Mouse (Mus musculus) ZHBTc4 (cell line): ENCODE measurements around the gene Utp20.
"Not testable (repeated sequence)": the region's sequence is repeated elsewhere in the genome, so short reads cannot be mapped to it uniquely, and the experiment has no call there.

Source experiments
- DNase-seq: peaks from one replicate; pipeline ENCODE4 v3.0.0-alpha.2; 2011; ENCODE audit warnings: low read depth, low spot score

Gene Utp20

DNA sequence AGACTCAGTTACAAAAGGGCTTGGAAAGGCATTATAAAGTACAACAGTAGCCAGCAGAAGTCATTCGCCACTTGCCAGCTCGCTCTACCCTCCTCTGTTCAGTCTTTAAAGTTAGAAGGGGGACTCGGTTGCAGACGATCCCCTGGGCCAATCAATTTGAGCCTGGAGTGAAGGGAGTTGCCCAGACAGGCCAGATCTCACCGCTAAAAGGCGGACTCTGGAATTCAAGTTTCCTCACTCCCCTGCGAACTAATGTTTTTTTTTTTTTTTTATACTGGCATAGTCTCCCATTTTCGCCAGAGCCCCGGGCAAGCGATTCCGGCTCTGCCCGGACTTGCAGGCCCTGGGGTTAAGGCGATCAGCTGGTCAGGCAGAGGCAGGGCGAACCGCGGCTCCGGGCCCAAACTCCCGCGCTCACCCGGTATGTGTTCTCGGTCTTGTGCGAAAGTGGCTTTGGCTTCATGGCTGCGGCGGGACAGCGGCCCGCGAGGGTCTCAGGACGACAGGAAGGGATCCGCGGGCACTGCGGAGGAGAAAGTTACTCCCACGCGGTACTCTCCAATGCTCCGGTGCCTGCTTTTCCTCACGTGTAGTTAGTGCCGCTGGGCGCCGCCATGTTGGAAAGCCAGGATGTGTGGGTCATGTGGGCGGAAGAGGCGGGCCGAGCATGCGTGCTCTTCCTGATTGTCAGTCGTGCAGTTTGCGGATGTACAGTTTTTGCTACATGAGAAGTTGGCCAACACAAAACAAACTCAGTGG lies at the start of gene Utp20:
Utp20 (minus strand) TSS at position 617 of the 759 bp plus-strand sequence.
- peak; percentile 92 for DNase-seq

DNA sequence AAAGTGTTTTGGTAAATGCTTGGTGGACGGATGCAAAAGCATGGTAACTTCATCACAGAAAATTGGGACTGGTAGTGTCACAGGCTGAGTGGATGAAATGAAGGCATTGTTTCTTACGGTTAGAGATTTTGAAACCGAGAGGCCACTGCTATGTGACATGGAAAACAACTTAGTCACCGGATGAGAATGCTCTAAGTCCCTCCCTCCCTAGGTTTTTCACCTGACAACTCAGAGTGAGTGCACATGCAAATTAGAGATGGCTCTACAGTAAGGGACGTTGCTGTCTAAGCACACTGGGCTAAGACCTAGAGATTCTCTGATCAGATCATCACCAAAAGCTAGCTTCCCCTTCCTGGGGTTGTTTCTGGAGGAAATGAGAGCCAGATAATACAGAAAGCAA lies 48.3 kb upstream of the Utp20 start:
- DNase-seq, result no peak

DNA sequence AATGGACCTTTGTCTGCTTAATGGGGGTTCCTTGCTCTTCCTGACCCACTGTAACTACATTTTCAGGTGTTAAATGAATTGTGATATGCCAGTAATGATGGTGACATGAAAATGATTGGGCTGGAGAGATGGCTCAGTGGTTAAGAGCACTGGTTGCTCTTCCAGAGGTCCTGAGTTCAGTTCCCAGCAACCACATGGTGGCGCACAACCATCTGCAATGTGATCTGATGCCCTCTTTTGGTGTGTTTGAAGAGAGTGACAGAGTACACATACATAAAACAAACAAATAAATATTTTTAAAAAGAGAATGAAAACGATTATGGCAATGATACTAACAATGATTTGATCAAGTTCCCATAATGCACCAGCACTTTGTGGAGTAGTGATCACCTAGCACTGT lies 39.4 kb upstream of the Utp20 start:
- DNase-seq, result no peak

DNA sequence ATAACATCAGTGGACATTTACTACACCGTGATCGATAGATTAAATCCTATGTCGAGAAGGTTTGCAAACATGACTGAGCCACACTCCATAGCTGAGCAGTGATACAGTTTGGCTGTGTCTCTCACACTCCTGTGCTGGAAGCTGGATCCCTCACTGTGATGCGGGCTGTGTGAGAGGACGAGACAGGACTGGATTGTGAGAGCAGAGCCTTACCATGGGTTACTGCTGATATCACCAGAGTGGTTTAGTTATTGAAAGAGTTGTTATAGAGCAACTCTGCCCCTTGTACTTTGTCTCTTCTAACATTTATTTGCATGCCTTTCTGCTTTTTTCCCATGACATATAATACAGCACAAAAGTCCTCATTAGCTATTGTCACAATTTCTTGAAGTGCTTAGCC lies 35.7 kb upstream of the Utp20 start:
- DNase-seq, result no peak

DNA sequence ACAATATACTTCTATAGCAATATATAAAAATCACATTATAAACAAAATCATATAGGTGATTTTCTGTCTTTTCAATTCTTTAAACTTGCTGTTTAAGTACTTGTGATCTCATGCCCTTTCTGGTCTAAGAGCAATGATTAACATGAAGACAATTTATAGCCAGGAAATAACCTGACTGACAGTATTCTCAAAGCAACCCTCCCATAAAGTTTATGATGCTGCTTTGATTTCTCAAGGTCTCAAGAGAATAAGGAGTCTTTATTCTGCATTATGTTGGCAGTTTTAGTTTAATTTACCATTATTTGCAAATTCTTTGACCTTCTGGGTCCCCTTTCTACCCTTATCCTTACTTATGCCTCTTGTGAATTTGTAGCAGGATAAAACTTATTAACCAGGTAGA lies 34.8 kb upstream of the Utp20 start:
- no peak for DNase-seq

DNA sequence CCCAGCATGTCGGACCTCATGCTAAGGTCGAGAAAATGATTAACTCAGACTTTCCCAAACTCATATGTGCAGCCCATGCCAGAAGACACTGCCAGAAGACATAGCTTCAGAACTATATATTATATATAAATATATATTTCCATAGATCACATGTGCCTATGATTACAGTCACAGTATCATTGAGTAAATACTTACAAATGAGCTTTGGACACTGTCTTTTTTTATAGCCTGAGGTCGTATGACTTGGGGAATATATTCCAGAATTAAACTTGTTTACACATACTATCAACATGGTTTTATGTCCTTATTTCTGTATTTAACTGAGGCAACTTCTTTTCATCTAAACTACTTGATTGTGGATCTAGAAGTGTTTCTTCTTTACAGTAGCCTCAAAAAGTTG lies 34.3 kb upstream of the Utp20 start:
- no peak for DNase-seq

DNA sequence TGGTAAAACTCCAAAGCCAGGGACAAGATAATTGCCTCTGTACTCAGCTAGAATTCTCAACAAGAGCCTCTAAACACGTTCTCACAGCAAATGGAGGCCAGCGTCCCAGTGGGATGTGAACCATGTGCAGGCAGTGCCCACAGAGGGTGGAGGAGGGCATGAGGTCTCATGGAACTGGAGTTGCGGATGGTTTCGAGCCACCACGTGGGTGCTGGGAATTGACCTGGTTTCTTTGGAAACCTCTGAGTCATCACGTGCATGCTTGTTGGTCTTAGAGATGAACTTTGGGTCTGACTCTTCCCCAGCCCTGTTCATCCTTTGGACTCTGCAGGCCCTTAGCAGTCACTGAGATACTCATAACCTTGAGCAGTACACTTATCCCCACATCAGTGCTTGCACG lies 26.7 kb upstream of the Utp20 start:
- DNase-seq, result no peak

DNA sequence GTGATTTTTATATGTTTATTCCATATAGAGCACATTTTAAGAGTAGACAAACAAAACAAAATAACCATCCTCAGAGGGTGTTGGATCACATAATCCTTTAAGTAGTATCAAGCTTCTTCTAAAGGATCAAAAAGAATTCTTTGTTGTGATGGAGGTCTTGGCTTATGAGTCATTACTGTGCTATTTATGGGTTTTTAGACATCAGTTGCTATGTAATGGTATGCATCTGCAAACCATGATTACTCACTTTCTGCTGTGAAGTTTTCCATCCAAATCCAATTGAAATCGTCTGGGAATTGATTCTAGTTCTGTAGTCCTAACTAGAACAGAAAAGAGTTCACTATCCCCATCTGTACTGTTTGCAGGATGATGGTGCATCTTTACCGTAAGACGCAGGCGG lies 23.4 kb upstream of the Utp20 start:
- no peak for DNase-seq

DNA sequence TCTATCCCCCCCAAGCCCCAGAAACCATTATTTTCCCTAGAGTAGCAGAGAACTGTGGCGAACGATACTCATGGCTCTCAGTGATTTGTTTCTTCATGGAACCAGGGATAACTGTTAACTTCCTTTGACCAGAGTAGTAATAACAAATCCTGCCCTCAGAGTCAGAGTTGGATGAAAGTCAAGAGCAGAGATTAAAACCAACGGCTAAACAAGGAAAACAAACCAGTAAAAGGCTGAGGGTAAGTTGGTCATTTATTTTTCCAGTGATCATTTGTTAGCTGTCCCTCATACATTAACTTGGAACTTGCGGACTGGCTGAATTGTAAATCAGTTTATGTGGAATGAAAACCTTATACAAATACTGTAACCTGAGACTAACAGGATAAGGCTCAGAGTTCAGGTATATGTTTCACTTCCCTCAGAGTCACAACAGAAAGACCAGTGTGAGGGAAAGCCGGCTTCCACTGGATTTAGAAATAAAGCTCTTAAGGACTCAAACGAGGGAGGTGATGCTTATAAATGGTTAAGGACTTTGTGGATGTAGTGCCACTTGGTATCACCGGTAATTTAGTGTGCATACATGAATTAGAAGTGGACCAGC lies 22.4 kb upstream of the Utp20 start:
- no peak for DNase-seq

DNA sequence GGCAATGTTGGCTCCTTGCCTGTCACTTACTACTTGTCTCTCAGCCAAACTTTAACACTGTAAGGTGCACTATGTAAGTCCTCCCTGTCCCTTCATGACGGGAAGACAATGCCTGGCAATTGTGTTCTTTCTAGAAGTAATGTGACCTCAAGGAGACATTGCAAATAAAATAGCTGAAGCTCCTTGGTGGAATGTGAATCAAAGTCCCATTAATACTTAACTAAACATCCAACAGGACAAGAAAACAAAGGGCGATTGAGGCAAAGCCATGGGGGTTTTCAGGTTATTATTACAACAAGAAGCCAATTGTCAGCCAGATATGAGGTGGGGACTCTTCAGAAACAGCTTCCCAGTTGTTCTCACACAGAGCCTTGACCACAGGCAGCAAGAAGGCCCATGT lies 7.6 kb upstream of the Utp20 start:
- DNase-seq, result no peak

DNA sequence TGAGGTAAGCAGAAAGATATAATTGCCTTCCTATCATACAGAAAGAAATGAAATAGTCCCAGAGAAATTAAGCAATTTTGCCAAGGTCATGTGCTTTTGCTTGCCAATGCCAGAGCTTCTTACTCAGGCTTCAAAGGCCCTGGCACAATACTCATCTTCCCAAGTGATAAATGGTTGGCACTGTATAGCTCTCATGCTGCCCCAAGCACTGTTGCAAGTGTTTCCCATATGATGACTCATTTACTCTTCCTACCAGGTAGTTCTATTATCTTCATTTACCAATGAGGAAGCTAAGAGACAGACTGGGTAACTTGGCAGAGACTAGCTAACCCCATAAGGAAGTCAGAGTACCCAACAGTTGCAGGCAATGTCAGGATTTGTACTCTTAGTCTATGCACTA lies 1.8 kb upstream of the Utp20 start:
- DNase-seq, result no peak

DNA sequence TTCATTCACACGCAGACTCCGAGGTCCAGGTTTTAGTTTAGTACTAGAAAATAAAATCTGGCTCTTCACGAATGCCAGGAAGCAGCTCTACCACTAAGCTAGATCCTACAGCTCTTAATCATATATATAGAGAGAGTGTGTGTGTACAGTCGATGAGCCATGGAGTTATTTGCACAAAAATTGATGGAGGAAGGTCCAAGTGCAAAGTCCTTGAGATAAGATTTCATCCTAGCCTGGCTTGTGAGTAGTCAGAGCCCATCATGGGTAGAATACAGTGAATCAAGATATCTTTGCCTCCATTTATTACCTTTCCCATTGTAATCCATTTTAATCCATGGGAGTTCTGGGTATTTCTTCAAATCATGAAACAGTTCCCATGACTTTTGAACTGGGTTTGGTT lies 992 bp upstream of the Utp20 start:
- DNase-seq, result no peak

DNA sequence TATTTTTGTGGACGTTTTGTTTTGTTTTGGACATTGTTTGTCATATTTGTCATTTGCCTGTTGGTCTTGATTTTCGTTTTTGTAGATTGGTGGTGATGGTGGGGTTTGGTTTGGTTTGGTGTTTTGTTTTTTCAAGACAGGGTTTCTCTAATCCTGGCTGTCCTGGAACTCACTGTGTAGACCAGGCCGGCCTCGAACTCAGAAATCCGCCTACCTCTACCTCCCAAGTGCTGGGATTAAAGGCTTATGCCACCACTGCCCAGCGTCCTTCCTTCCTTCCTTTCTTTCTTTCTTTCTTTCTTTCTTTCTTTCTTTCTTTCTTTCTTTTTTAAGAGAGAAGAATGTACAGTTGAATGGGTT lies 323 bp upstream of the Utp20 start:
- DNase-seq, result not testable (repeated sequence)

DNA sequence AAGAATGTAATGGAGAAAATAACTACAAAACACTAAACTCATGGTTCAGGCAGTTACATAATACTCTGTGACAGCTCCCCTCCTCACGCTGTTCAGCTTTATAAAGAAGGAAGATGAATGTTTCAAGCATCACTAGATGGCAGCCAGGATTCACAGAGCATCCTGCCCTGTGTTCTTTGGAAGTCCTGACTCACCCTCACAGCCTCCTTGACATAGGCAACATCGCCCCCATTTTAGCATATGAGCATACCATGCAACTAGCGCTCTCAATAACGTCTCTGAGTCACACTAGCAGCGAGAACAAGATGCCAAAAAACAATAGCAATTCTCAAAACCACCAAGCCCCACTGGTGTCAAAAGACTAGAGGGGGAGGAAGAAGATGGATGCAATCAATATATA lies 9.3 kb downstream of the Utp20 start:
- no peak for DNase-seq

DNA sequence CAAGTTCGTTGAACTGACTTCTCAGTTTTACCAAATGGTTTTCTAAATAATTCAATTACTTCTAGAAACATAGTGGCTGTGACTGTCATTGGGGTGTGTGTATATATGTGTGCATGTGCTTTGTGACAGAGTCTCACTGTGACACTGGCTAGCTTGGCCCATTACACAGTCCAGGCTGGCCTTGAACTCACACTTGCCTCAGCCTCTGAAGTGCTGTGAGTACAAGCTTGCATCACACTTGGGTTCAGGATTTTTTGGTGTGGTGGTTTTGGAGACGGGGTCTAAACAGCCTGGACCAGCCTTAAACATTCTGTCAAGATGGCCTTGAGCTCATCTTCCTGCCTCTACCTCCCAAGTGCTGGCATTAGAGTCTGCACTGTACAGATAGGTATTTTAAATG lies 11.3 kb downstream of the Utp20 start:
- no peak for DNase-seq

DNA sequence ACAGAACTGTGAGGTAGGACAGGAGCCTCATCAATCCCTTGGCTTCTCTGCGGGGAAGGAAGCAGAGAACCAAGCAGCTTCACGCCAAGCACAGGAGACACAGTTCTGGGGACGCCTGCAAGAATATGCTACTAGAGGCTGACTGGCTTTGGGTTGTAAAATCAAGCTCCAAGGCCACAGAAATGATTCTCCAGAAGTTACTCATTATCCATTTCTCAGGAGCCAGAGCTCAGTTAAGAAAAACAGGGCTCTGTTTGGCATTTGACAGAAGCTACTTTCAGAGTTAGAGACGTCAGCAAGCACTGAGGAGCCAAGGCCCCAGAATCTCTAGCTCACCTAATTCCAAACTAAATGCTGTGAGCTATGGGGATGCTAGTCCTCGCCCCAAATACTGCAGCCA lies 14.9 kb downstream of the Utp20 start:
- no peak for DNase-seq

DNA sequence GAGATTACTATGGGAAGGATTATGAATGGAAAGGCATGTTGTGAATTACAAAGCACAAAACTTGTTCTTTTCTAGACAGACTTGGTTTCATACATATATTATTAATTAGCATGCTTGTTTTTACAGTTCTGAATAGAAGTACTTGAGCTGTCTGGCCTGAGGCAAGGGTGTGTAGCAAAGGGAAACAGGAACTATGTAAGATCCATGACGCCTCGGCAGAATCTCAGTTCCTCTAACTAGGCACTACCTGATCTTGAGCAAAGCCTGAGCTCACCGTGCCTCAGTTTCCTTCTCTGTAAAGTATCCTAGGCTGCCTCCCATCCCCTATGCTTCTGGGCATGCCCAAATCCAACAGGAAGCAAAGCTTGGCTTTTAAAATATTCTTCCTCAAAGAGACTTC lies 24.4 kb downstream of the Utp20 start:
- DNase-seq, result no peak

DNA sequence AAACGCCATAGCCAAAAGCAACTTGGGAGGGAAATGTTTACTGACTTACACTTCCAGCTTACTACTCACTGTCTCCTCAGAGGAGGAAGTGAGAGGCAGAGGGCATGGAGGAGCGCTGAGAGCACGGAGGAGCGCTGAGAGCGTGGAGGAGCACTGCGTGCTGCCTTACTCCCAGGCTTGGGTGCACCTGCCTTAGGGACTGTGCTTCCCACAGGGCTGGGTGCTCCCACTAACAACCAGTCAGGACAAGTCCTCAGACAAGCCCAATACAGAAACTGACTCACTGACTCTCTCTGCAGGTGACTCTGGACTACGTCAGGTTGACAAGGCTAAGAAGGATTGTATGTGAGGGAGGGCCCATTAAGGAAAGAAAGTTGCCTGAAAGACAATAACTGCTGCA lies 27.2 kb downstream of the Utp20 start:
- peak; percentile 14 for DNase-seq

DNA sequence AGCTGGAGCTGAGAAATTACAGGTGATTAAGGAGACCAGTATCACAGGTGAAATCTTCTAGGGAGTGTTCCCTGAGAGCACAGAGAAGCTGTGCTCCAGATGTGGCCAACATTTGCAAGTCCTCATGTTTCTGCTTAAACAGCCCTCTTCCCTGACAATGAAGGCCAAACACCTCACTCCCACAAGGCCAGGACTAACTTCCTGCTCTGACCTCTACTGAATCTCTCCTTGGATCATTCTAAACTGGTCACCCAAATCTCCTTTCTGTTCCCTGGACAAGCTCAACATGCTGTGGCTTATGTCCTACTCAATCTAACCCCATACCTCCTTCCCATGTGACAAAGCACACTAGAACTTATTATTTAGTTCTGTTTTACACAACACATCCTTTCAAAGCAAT lies 29.2 kb downstream of the Utp20 start:
- no peak for DNase-seq

DNA sequence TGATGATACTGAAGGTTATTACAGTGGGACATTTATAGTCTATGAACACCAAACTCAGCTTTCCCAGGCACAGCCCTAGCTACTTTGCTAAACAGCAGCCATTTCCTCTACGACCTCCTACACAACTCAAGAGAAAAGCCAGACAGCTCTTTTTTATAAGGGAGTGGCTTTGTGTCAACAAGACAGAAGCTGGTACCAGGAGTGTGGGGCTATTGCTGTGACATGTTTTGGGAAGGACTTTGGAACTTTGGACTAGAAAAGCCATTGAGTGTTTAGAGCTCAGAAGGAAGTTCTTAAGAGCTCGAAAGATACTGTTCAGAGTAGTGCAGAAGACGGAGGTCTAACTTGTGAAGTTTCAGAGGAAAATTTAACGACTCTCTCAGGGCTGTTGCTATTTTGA lies 29.7 kb downstream of the Utp20 start:
- no peak for DNase-seq

DNA sequence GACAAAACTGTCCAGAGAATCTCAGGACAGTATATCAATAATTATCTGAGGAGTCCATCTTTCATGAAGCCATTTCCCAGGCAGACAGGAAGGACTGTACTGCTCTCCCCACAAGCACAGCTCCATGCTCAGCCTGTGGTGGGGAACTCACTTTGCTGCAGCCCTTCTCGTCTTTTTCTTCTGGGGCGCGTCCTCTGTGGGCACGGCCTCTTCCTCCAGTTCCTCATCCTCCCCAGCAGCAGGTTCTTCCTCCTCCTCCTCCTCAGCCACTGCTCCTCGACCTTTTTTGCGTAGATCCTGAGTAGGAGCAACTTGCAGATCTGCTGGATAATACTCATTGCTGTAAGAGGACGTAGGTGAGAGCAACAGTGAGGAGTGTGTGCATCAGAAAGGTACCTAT lies 31.4 kb downstream of the Utp20 start:
- no peak for DNase-seq

DNA sequence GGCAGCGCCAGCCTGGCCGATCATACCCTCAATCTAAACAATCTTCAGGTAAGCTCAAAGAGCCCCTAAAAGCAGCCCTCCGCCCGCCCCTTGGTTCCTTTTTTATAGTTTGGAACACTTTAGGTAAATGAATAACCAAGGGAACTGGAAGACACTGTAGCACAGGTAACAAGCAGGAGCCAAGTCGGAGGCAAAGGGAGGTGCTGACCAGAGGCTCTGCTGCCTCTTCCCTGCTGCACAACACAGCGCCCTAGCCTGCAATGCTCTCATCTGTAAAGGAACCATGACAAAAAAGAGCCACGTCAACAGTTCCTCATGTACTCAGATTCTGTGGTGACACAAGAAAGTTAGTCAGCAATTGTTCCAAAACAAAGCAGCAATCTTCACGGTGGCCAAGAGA lies 32.0 kb downstream of the Utp20 start:
- DNase-seq, result no peak

DNA sequence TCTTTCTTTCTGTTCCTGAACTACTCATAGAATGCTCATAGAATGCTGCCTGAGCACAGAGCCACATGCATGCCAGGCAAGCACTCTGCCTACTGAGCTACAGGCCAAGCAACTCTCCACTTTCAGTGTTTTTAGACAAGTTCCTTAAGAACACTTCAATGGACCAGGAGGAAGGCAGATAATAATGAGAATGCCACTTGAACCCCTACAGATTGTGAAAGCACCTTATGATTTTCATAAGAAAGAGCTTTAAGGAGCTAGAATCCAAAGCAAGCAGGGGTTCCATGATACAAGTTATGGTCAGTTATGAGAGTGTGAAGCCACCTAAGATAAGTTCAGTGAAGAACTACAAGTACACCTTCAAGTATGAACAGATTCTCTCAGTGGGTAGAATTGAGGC lies 32.9 kb downstream of the Utp20 start:
- DNase-seq, result no peak

DNA sequence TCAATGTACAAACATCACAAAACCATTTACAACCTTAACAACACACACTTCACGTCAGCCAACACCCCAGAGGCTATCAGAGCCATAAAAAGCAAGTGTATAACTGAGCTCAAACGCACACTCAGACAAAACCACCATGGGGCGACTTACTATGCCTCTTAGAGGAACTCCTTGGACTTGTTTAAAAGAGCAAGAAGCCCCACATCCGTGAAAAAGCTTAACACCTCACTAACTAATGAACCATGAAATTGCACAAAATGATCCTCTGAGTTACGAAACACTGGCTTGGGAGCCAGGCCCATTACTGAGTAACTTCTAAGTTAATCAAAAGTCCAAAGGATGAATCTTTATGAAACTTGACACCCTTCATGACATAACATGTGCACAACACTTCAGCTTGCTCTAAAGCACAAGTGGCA lies 42.1 kb downstream of the Utp20 start:
- no peak for DNase-seq
